In genomic region chr10:82354083-82355010, GRCm38 (mm10) we compare ENCODE assay signal across 8 mouse cellular contexts. TPM values are rescaled to one million over a fixed set of nuclear protein-coding genes. Genes with fewer than 3 reads are reported as not detected.
DNase-seq lines count a peak whose midpoint lies in the region; ATAC-seq lines count a peak whose summit lies in the region.

Gene Gm4924 (plus strand): TSS chr10:82354255.

- peaks cover 9% of the 10 kb centered on the region; the same call in 1 of the 2 replicates for H3K36me3 ChIP-seq in hindbrain, embryonic 15.5 days

- 0 out of 2 replicates have a peak, but pooled peaks cover 8% of the 10 kb centered on the region for H3K4me1 ChIP-seq in hindbrain, embryonic 15.5 days (replicated peaks)

- H3K27me3 ChIP-seq in hindbrain, embryonic 15.5 days: no peaks in the 10 kb centered on the region

- peak; percentile 98 for DNase-seq in R1 (ENCODE audit: low read depth, low spot score)
- peak; percentile 88 to 89 for DNase-seq in cerebellum, postnatal 14 days
- DNase-seq in frontal cortex, postnatal 36 days (ENCODE audit: low spot score in 2 of 2): peak; percentile 88 to 89
- DNase-seq in left cerebral cortex, adult 11 months (ENCODE audit: low spot score): peak; percentile 88
- peak; percentile 82 to 83 for DNase-seq in lung, postnatal 4 days
- DNase-seq in retina, postnatal 7 days (ENCODE audit: low read depth, low spot score): peak; percentile 82
- DNase-seq in urinary bladder, adult 2 months (ENCODE audit: low spot score): peak; percentile 58

- H3K9ac ChIP-seq in hindbrain, embryonic 15.5 days: peak within 1 kb of the TSS; percentile 70

- H3K27ac ChIP-seq in hindbrain, embryonic 15.5 days (replicated peaks): peak within 1 kb of the TSS; percentile 97

- H3K4me2 ChIP-seq in hindbrain, embryonic 15.5 days: peak within 1 kb of the TSS; percentile 58

- H3K4me3 ChIP-seq in hindbrain, embryonic 15.5 days: peak within 1 kb of the TSS; percentile 66

- WGBS in hindbrain, embryonic 15.5 days: 3% methylated on average over 34 of the region's 34 CpGs

- 0 out of 2 replicates have a peak, but pooled peaks cover 15% of the 10 kb centered on the region for H3K9me3 ChIP-seq in hindbrain, embryonic 15.5 days

- ATAC-seq in hindbrain, embryonic 15.5 days (ENCODE audit: low FRiP score, low read depth): peak; percentile 100

RNA-seq across cellular contexts. Expression of gene Gm4924, which starts in this region (rescaled TPM):
- polyA plus RNA-seq in hindbrain, embryonic 15.5 days (2015; fragmentation: Nextera tagmentation; extraction: Ambion mirVana): 13.6 and 16.0 TPM in 2 replicates
- 5.5 and 5.7 TPM in 2 replicates for polyA plus RNA-seq in urinary bladder, adult 2 months (2012; rRNA removed)

Comparison
In these comparisons a context has a peak if more than half of its experiments do, and no peak if none do; other contexts are left out.
1. Peak in every context shown above with its lines: DNase-seq, ATAC-seq, H3K4me3 ChIP-seq and H3K27ac ChIP-seq.